Mouse (Mus musculus): Measurements from ENCODE around the gene Grwd1. TPM values are rescaled to one million over a fixed set of nuclear protein-coding genes. Genes with fewer than 3 reads are reported as not detected.

Gene Grwd1
- polyA plus RNA-seq, 1 experiment, result 11.8 TPM

GRCm38 (mm10) chr7:45805941-45806340 is 24.8 kb downstream of the Grwd1 start:
- no peak for DNase-seq
- WGBS, result 53% methylated on average over 5 of the region's 5 CpGs
- TF ChIP-seq POLR2A (IDR thresholded peaks at IDR 0.05; ENCODE audit: borderline replicate concordance, extremely low read depth, low read depth, low read length) (0 out of 2 replicates have a peak, but pooled peaks have one; percentile 6), CTCF (IDR thresholded peaks at IDR 0.05; ENCODE audit: insufficient read depth, low read length) (no peak)
- Histone ChIP-seq H3K4me3 (replicated peaks; ENCODE audit: extremely low read depth, low read depth, low read length) (no peak overlapping the region), H3K4me1 (ENCODE audit: control insufficient read depth, insufficient read depth, low read length) (no peaks in the 10 kb centered on the region; the same call in 1 of the 2 replicates)

DNA sequence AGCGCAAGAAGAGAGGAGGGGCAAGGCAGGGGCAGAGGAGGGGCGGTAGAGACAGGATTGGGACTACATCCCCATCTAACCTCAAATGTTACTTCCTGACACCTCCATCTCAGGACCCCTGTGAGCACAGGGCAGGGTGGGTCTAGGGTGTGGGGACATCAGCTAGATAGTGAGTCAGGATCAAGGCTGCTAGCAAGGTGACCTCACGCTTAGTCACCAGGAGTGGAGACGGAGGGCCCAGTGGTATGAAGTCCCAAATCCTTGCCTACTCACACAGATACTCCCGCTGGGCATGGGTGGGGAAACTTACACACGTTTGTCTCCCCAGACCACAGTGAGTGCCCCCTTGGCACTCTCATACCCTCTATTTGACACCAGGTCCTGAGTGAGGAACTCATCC is 28.2 kb downstream of the Grwd1 start:
- Histone ChIP-seq H3K4me3 (replicated peaks; ENCODE audit: extremely low read depth, low read depth, low read length) (no peak overlapping the region), H3K4me1 (ENCODE audit: control insufficient read depth, insufficient read depth, low read length) (peaks cover 3% of the 10 kb centered on the region; the same call in 1 of the 2 replicates)
- DNase-seq, result no peak
- 80% methylated on average over 6 of the region's 6 CpGs for WGBS
- TF ChIP-seq POLR2A (IDR thresholded peaks at IDR 0.05; ENCODE audit: borderline replicate concordance, extremely low read depth, low read depth, low read length), result no peak
- TF ChIP-seq CTCF (IDR thresholded peaks at IDR 0.05; ENCODE audit: insufficient read depth, low read length), result no peak

DNA sequence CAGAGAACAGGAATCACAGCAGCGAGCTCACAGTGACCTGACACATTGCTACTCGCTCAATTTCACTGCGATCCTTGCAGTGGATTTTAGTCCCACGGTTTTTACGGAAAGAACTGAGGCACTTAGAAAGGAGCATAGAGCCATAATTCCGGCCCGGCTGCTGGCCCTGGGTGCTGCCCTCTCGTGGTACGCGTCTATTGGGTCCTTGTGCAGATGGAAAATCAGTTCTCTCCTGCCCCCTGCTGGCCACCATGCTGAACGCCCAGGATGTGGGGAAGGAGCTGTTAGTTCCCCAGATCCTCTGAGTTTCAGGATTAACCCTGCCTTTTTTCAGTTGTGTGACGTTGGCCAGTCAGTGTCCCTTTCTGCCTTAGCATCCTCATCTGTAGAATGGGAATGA is 29.4 kb downstream of the Grwd1 start:
- peak; percentile 88 for DNase-seq
- TF ChIP-seq POLR2A (IDR thresholded peaks at IDR 0.05; ENCODE audit: borderline replicate concordance, extremely low read depth, low read depth, low read length), result 0 out of 2 replicates have a peak, but pooled peaks have one; percentile 15
- TF ChIP-seq CTCF (IDR thresholded peaks at IDR 0.05; ENCODE audit: insufficient read depth, low read length), result peak; percentile 100
- WGBS, result 1% methylated on average over 12 of the region's 12 CpGs
- H3K4me1 ChIP-seq (ENCODE audit: control insufficient read depth, insufficient read depth, low read length), result peaks cover 3% of the 10 kb centered on the region; the same call in 1 of the 2 replicates
- H3K4me3 ChIP-seq (replicated peaks; ENCODE audit: extremely low read depth, low read depth, low read length), result peak overlapping the region; percentile 15

DNA sequence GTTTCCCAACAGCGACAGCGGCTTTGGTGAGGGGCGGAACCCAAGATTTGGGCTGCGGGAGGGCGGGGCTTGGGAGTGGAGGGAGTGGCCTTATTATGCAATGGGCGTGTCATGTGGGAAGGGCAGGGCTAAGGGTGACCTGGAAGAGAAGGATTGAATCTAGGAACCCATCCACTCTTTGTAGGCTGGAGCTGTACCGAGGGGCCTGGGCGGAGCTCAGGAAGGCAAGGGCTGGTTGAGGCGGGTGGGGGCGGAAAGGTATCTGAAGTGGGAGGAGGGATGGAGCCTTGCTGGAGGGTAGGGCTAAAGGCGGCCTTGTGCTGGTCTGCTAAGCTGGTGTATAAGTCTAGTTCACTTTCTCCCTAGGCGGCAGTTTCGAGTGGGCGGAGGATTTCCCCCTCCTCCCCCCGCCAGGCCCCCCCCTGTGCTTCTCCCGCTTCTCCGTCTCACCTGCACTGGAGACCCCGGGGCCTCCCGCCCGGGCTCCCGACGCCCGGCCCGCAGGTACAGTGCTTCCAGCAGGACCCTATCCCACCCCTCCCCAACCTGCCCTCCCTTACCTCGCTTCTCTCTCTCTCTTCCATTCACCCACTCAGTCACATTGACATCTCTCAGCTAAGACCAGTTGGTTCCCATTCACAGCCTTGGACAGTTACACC is 30.1 kb downstream of the Grwd1 start:
- Histone ChIP-seq H3K4me3 (replicated peaks; ENCODE audit: extremely low read depth, low read depth, low read length) (peak overlapping the region; percentile 51), H3K4me1 (ENCODE audit: control insufficient read depth, insufficient read depth, low read length) (peaks cover 3% of the 10 kb centered on the region; the same call in 1 of the 2 replicates)
- 8% methylated on average over 14 of the region's 25 CpGs for WGBS
- TF ChIP-seq CTCF (IDR thresholded peaks at IDR 0.05; ENCODE audit: insufficient read depth, low read length) (no peak), POLR2A (IDR thresholded peaks at IDR 0.05; ENCODE audit: borderline replicate concordance, extremely low read depth, low read depth, low read length) (no peak)
- peak; percentile 55 for DNase-seq

- WGBS, result 32% methylated on average over 7 of the region's 7 CpGs
Observed at GRCm38 (mm10) chr7:45800001-45800400, 30.7 kb downstream of the Grwd1 start.

DNA sequence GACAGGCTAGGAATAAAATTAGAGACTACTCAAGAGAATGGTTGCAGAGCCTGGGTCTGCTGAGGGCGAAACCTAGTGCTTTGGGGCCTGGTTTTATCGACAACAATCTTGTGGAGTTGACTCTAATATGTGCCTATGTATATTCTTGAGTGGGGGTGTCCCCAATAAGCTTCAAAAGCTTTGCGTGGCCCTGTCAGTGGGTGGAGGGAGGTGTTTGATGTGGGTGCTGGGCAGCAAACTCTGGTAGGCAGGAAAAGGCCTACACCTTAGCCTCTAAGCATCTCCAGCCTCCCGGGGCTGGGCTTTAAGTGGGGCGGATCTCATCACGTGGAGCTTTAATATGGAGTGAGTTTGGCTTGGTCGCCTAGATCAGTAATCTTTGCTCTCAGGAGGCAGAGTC is 31.8 kb downstream of the Grwd1 start:
- H3K4me3 ChIP-seq (replicated peaks; ENCODE audit: extremely low read depth, low read depth, low read length), result no peak overlapping the region
- no peak for TF ChIP-seq POLR2A (IDR thresholded peaks at IDR 0.05; ENCODE audit: borderline replicate concordance, extremely low read depth, low read depth, low read length)
- TF ChIP-seq CTCF (IDR thresholded peaks at IDR 0.05; ENCODE audit: insufficient read depth, low read length), result no peak
- 58% methylated on average over 7 of the region's 7 CpGs for WGBS
- peaks cover 3% of the 10 kb centered on the region; the same call in 1 of the 2 replicates for H3K4me1 ChIP-seq (ENCODE audit: control insufficient read depth, insufficient read depth, low read length)
- DNase-seq, result no peak

More at GRCm38 (mm10) chr7:45800001-45800400, 30.7 kb downstream of the Grwd1 start:
- TF ChIP-seq POLR2A (IDR thresholded peaks at IDR 0.05; ENCODE audit: borderline replicate concordance, extremely low read depth, low read depth, low read length) (no peak), CTCF (IDR thresholded peaks at IDR 0.05; ENCODE audit: insufficient read depth, low read length) (no peak)
- Histone ChIP-seq H3K4me3 (replicated peaks; ENCODE audit: extremely low read depth, low read depth, low read length) (no peak overlapping the region), H3K4me1 (ENCODE audit: control insufficient read depth, insufficient read depth, low read length) (peaks cover 3% of the 10 kb centered on the region; the same call in 1 of the 2 replicates)
- DNase-seq, result no peak

- H3K4me1 ChIP-seq (ENCODE audit: control insufficient read depth, insufficient read depth, low read length), result peaks cover 3% of the 10 kb centered on the region; the same call in 1 of the 2 replicates
- WGBS, result 3% methylated on average over 19 of the region's 19 CpGs
- H3K4me3 ChIP-seq (replicated peaks; ENCODE audit: extremely low read depth, low read depth, low read length), result peak overlapping the region; percentile 70
- TF ChIP-seq CTCF (IDR thresholded peaks at IDR 0.05; ENCODE audit: insufficient read depth, low read length), result no peak
- TF ChIP-seq POLR2A (IDR thresholded peaks at IDR 0.05; ENCODE audit: borderline replicate concordance, extremely low read depth, low read depth, low read length), result no peak
- DNase-seq, result peak; percentile 44
Observed at GRCm38 (mm10) chr7:45798511-45798836, 32.3 kb downstream of the Grwd1 start.

DNA sequence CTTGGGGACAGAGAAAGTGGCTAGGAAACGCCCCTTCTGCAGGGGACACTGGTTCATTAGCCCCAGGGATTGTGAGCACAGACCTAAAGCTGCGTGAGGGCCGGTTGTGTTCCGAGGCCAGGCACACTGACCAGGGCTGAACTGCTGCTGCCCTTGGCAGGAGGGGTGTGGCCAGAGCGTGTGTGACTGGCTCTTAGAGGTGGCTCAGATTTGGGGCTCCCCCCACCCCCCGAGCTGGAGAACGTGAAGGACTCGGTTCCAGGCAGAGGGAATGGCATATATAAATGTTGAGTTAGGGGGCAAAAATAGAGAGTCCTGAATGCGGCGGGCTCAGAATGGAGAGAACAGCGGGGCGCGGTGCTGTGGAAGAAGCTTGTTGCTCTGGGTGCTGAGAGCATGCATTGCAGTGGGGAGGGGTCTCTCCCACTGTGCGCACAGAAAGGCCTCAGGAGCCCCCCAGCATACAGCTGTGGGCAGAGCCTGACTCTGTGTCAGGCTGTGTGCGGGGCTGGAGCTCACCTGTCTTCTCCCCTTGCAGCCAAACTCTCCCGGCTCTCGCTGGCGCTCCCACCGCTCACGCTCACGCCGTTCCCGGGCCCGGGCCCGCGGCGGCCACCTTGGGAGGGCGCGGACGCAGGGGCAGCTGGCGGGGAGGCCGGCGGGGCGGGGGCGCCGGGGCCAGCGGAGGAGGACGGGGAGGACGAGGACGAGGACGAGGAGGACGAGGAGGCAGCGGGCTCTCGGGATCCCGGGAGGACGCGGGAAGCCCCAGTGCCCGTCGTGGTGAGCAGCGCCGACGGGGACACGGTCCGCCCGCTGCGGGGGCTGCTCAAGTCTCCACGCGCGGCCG is 32.9 kb downstream of the Grwd1 start:
- no peak for TF ChIP-seq CTCF (IDR thresholded peaks at IDR 0.05; ENCODE audit: insufficient read depth, low read length)
- TF ChIP-seq POLR2A (IDR thresholded peaks at IDR 0.05; ENCODE audit: borderline replicate concordance, extremely low read depth, low read depth, low read length), result no peak
- peaks cover 3% of the 10 kb centered on the region; the same call in 1 of the 2 replicates for H3K4me1 ChIP-seq (ENCODE audit: control insufficient read depth, insufficient read depth, low read length)
- WGBS, result 2% methylated on average over 57 of the region's 60 CpGs
- no peak for DNase-seq
- peak overlapping the region; percentile 70 for H3K4me3 ChIP-seq (replicated peaks; ENCODE audit: extremely low read depth, low read depth, low read length)

DNA sequence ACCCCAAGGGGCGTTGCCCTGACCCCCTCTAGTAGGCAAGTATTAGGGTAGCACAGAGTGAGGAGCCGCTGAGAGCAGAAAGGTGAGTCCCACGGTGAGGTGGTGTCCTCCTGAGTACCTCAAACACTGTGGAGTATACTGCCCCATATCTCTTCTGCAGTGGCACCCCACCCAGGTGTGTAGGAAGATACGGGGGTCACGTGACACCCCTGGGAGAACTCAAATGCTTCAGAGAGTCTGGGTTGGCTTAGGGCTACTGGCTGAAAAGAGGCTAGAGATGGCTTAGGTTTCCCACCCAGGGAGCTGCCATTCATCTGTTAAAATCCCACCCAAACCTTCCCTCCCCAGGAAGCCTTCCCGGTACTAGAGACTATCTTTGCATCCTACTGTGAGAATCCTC is 33.8 kb downstream of the Grwd1 start:
- WGBS, result 57% methylated on average over 6 of the region's 6 CpGs
- TF ChIP-seq POLR2A (IDR thresholded peaks at IDR 0.05; ENCODE audit: borderline replicate concordance, extremely low read depth, low read depth, low read length) (no peak), CTCF (IDR thresholded peaks at IDR 0.05; ENCODE audit: insufficient read depth, low read length) (no peak)
- H3K4me1 ChIP-seq (ENCODE audit: control insufficient read depth, insufficient read depth, low read length), result peaks cover 3% of the 10 kb centered on the region; the same call in 1 of the 2 replicates
- no peak for DNase-seq
- no peak overlapping the region for H3K4me3 ChIP-seq (replicated peaks; ENCODE audit: extremely low read depth, low read depth, low read length)
